Mouse (Mus musculus): ENCODE measurements around the gene Irgm1.
"Not testable (repeated sequence)": the region's sequence is repeated elsewhere in the genome, so short reads cannot be mapped to it uniquely, and the experiment has no call there.

Gene Irgm1

GRCm38 (mm10) chr11:48833078-48833730 lies 38.3 kb downstream of the Irgm1 start:
- no peak for DNase-seq (ENCODE audit: low spot score)

GRCm38 (mm10) chr11:48831273-48831672 lies 40.2 kb downstream of the Irgm1 start:
- no peak for DNase-seq (ENCODE audit: low spot score)

GRCm38 (mm10) chr11:48830279-48830678 lies 41.2 kb downstream of the Irgm1 start:
- no peak for DNase-seq (ENCODE audit: low spot score)

GRCm38 (mm10) chr11:48827926-48828325 lies 43.6 kb downstream of the Irgm1 start:
- DNase-seq (ENCODE audit: low spot score), result peak; percentile 56

- no peak for DNase-seq (ENCODE audit: low spot score)
Observed at GRCm38 (mm10) chr11:48826752-48827096, 44.8 kb downstream of the Irgm1 start.

GRCm38 (mm10) chr11:48825979-48826751 lies 45.3 kb downstream of the Irgm1 start, which contains the start of the genes Trim7 and Gm12184:
Trim7 (plus strand) TSS chr11:48826140.
Gm12184 (minus strand) TSS chr11:48826655.
- not testable (repeated sequence) for DNase-seq (ENCODE audit: low spot score)

GRCm38 (mm10) chr11:48824311-48824830 lies 47.1 kb downstream of the Irgm1 start:
- no peak for DNase-seq (ENCODE audit: low spot score)

GRCm38 (mm10) chr11:48823536-48823972 lies 47.9 kb downstream of the Irgm1 start:
- DNase-seq (ENCODE audit: low spot score), result peak; percentile 38

- DNase-seq (ENCODE audit: low spot score), result no peak
Observed at GRCm38 (mm10) chr11:48822768-48823512, 48.5 kb downstream of the Irgm1 start.

- DNase-seq (ENCODE audit: low spot score), result not testable (repeated sequence)
Observed at GRCm38 (mm10) chr11:48821299-48821698, 50.2 kb downstream of the Irgm1 start.

- DNase-seq (ENCODE audit: low spot score), result no peak
Observed at GRCm38 (mm10) chr11:48820308-48820674, 51.2 kb downstream of the Irgm1 start.

- DNase-seq (ENCODE audit: low spot score), result no peak
Observed at GRCm38 (mm10) chr11:48819614-48820307, 51.7 kb downstream of the Irgm1 start.

- peak; percentile 73 for DNase-seq (ENCODE audit: low spot score)
Observed at GRCm38 (mm10) chr11:48818346-48818745, 53.1 kb downstream of the Irgm1 start.

- no peak for DNase-seq (ENCODE audit: low spot score)
Observed at GRCm38 (mm10) chr11:48817794-48818193, 53.7 kb downstream of the Irgm1 start.

- DNase-seq (ENCODE audit: low spot score), result peak; percentile 100
Observed at GRCm38 (mm10) chr11:48816800-48817665, 54.5 kb downstream of the Irgm1 start, which contains the start of gene Trim41. Trim41 (minus strand) TSS chr11:48817353.

GRCm38 (mm10) chr11:48816281-48816781 lies 55.2 kb downstream of the Irgm1 start:
- DNase-seq (ENCODE audit: low spot score), result peak; percentile 77

GRCm38 (mm10) chr11:48815851-48816250 lies 55.6 kb downstream of the Irgm1 start:
- DNase-seq (ENCODE audit: low spot score), result no peak

- no peak for DNase-seq (ENCODE audit: low spot score)
Observed at GRCm38 (mm10) chr11:48813782-48814181, 57.7 kb downstream of the Irgm1 start.
